Mouse (Mus musculus) small intestine, adult 2 months (tissue): ENCODE measurements around the gene Stil. TPM values are rescaled to one million over a fixed set of nuclear protein-coding genes. Genes with fewer than 3 reads are reported as not detected.

ENCODE experiments used
- H3K27ac ChIP-seq: fragments of 200-500 bp; 2 replicates; pipeline ENCODE4 v1.5.1; 2012; ENCODE audit warnings: low read depth, low read length, control low read depth, inconsistent platforms; ENCODE audit not compliant: insufficient read depth
- H3K27me3 ChIP-seq: fragments of 200-500 bp; 2 replicates; pipeline ENCODE4 v1.6.1; 2012; ENCODE audit warnings: mild to moderate bottlenecking, moderate library complexity, low read length, inconsistent platforms; ENCODE audit not compliant: control insufficient read depth, insufficient read depth
- H3K36me3 ChIP-seq: fragments of 200-500 bp; 2 replicates; pipeline ENCODE4 v1.6.1; 2012; ENCODE audit warnings: mild to moderate bottlenecking, low read length, control low read depth, inconsistent platforms; ENCODE audit not compliant: control insufficient read depth, insufficient read depth
- H3K4me1 ChIP-seq: fragments of 200-500 bp; 2 replicates; pipeline ENCODE4 v1.6.1; 2012; ENCODE audit warnings: low read length, inconsistent platforms, mixed read lengths; ENCODE audit not compliant: control insufficient read depth, insufficient read depth, insufficient read length
- H3K4me3 ChIP-seq: fragments of 200-500 bp; 2 replicates; pipeline ENCODE4 v1.5.1; 2012; ENCODE audit warnings: low read depth, mild to moderate bottlenecking, control low read depth, inconsistent platforms, low read length, moderate library complexity
- CTCF ChIP-seq: fragments of 200-500 bp; IDR thresholded peaks from 2 replicates; pipeline ENCODE4 v1.5.1; 2012; ENCODE audit warnings: low read depth, mild to moderate bottlenecking, control low read depth, inconsistent platforms, low read length, moderate library complexity, mixed read lengths; ENCODE audit not compliant: insufficient replicate concordance, insufficient read length; ENCODE audit errors: extremely low read depth
- POLR2A ChIP-seq: fragments of 200-500 bp; IDR thresholded peaks from 2 replicates; pipeline ENCODE4 v1.6.1; 2012; ENCODE audit warnings: low read depth, mild to moderate bottlenecking, control low read depth, inconsistent platforms, low read length, moderate library complexity
- WGBS: fragments of 180-500 bp; shearing (Covaris S2); methylation state at CpG from one replicate; pipeline ENCODE4 v1.1.7; 2018; 5-methylcytosine and 5-hydroxymethylcytosine counted together
- polyA plus RNA-seq: library from polyadenylated mRNA; depleted of rRNA; stranded (reverse); fragments of >200 nt; gene quantifications from 2 replicates; pipeline ENCODE4 v1.2.3, GENCODE M21; 2012

Stil gene
- polyA plus RNA-seq, 1 experiment = 0.98 TPM

DNA sequence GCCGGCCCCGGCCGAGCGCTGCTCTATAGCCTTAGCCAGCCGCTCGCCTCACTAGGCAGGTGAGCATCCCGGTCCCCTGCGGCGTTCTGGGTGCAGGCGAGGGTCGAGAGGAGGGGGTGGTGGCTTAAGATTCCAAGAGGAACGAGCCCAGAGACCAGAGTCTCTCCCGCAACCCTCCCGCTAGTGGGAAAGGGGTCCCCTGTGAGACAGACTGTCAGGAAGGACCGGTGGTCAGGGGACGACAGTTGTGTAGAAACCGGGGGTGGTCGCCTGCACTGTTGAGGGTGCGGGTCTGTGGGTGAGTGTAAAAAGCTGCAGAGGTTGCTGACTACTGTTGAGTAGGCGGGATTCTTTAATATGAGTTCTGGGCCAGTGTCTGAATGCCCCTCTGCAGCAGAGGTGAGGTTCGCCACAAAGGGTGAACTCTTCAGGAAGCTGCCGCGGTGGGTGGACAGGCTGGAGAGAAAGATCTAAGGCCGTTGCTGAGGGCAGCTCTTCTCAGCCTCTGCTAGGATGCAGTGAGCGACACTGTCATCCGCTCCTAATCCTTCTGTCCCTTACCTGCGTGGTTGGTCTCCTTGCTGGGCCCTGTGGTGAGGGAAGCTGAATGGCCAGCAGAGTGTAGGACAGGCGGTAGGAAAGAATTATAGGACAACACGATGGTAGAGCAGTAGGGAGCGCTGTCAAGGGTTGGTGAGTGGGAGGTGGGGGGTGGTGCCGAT, 63.7 kb downstream of the Stil start:
- Histone ChIP-seq H3K4me1 (peaks cover 6% of the 10 kb centered on the region; the same call in 1 of the 2 replicates), H3K27me3 (peaks cover 70% of the 10 kb centered on the region), H3K36me3 (no peaks in the 10 kb centered on the region), H3K4me3 (peak overlapping the region; percentile 51), H3K27ac (no peak overlapping the region)
- no peak for TF ChIP-seq CTCF
- TF ChIP-seq POLR2A = no peak
- WGBS = 8% methylated on average over 31 of the region's 31 CpGs

DNA sequence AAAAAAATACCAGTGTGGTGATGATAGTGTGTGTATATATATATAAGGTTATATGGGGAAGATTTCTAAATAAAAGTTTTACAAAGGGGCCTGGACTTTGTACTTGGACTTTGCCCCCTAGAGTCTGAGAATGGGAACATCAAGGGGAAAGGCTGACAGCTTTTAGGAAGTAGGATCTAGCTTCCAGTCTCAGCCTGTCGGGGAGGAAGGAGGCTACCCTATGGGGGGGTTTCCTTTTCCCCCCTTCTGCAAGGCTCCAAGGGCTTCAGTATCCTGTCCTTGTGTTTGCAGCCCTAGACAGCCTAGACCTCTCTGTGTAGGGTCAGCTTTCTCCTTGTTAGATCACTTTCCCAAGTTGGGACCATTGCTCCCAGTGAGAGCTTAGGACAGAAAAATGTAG, 71.7 kb downstream of the Stil start:
- 18% methylated on average over 1 of the region's 1 CpGs for WGBS
- TF ChIP-seq CTCF (no peak), POLR2A (no peak)

DNA sequence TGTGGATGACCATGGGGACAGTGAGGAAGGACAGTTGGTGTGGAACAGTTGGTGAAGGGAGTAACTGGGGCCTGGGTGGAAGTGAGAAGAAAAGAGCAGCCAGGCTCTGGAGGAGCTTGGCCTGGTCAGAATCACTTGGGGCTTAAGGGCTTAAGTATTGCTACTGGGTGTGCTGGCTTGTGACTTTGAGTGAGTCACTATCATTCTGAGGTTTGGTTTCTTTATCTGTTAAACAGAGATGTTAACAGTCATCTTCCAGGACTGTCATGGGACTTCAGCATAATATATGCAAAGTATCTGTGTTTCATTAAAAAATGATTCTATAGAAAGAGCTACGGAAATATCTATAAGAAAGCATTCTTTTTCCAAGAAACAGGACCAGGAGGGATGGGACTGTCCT, 74.8 kb downstream of the Stil start:
- TF ChIP-seq CTCF (no peak), POLR2A (no peak)
- Histone ChIP-seq H3K4me3 (no peak overlapping the region), H3K27ac (no peak overlapping the region), H3K36me3 (no peaks in the 10 kb centered on the region), H3K27me3 (no peaks in the 10 kb centered on the region; the same call in 1 of the 2 replicates), H3K4me1 (no peaks in the 10 kb centered on the region)
- 92% methylated on average over 1 of the region's 1 CpGs for WGBS

More for the DNA sequence above, 71.7 kb downstream of the Stil start:
- Histone ChIP-seq H3K4me1 (no peaks in the 10 kb centered on the region), H3K4me3 (no peak overlapping the region), H3K27me3 (peaks cover 2% of the 10 kb centered on the region; the same call in 1 of the 2 replicates), H3K27ac (no peak overlapping the region), H3K36me3 (no peaks in the 10 kb centered on the region)

DNA sequence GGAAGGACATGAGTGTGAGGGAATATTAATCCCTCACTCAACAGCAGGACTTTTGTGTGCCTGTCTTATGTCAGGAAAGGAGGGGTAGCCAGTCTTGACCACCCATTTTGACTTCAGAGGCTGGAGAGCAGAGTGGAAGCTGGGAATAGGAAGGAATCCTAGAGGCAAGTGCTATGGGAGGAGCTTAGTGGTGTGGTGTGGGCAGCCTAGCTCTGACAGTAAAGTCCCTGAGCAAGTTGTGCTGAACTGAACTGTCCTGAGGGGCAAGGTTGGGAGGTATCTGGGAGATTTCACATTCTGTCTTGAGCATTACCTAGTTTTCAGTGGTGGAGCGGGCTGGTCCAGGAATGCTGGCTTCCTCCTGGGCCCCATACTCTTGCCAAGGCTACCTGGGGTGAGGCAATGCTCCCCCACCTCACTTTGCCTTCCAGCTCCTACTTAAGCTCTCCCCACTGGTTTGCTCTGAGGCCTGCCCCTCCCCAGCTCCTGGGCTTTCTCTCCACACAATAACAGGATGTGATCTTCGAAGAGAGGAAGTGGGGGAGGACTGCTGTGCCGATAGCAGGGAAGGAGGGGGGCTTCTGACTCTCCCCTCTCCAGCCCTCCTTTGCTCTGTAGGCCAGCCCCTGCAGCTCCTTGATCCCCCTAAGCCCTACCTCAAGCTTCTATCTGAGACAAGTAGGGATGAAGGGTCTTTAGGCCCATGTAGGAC, 75.4 kb downstream of the Stil start:
- H3K27me3 ChIP-seq = no peaks in the 10 kb centered on the region; the same call in 1 of the 2 replicates
- H3K4me1 ChIP-seq = no peaks in the 10 kb centered on the region
- TF ChIP-seq CTCF = no peak
- TF ChIP-seq POLR2A = no peak
- WGBS = 63% methylated on average over 3 of the region's 3 CpGs
- no peak overlapping the region for H3K27ac ChIP-seq
- no peak overlapping the region for H3K4me3 ChIP-seq
- H3K36me3 ChIP-seq = no peaks in the 10 kb centered on the region

DNA sequence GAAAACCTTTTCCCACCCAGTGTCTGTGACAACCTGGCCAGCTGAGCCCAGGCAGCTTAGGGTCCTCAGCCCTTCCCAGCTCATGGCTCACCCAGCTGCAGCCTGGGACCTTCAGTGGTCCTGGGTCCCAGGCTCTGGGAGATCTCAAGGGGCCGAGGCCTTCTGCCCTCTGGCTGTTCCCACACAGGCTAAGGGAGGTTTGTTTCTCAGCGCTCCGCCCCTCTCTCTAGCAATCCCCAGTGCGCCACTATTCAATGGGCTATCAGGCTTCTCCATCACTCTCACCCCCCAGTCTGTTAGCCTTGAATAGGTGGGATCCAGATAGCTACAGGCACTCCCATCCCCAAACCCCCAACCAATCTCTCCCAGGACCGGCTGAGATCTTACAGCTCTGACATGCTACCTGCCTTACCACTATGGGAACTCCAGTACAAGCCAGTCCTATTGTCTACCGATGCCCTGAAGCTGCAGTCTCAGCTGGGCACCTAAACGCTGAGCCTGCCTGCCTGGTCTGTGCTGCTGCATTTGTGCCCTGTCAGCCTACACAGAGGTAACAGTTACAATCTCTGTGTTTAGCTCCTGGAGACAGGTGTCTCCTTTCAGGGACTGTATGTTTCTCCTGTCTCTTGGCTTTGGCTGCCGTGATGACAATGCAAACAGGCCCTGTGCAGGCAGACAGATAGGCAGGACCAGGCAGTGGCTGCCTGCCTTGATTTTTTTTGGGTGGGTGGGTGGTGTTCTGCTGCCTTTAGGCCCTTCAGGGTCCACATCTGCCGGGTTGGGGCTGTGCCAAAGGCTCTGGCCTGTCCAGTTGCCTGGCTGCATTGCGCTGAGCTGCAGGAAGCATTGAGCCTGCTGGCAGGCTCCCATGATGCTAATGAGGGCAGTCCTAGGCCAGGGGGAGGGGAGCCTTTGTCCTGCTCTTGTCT, 79.2 kb downstream of the Stil start:
- H3K36me3 ChIP-seq = no peaks in the 10 kb centered on the region
- no peaks in the 10 kb centered on the region for H3K27me3 ChIP-seq
- 57% methylated on average over 10 of the region's 10 CpGs for WGBS
- H3K27ac ChIP-seq = no peak overlapping the region
- no peak overlapping the region for H3K4me3 ChIP-seq
- no peaks in the 10 kb centered on the region for H3K4me1 ChIP-seq
- TF ChIP-seq POLR2A (no peak), CTCF (no peak)

DNA sequence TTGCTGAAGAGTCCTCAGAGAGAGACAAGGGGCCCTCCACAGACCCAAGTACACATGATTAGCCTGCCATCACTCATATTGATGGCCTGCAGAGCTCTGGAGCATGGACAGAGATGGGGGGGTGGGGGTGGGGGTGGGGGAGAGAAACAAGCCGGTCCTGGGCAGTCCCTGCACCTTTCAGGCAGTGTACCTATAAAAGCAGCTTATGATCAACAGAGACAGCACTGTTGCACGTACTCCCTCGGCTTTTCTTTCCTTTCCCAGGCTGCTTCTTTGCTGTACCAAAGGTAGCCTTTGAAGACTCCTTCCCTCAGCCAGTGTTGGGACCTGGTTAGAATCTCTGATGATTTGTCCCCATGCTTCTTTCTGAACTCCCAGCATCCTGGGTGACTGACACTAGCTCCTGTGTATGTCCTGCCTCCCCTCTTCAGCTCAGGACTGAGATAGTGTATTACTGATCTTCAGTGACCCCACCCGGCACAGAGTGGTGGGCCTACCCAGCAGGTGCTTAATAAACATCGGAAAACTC, 79.9 kb downstream of the Stil start:
- 57% methylated on average over 5 of the region's 5 CpGs for WGBS
- no peaks in the 10 kb centered on the region for H3K27me3 ChIP-seq
- TF ChIP-seq POLR2A = no peak
- TF ChIP-seq CTCF = no peak

More for the DNA sequence above, 79.9 kb downstream of the Stil start:
- Histone ChIP-seq H3K27ac (no peak overlapping the region), H3K4me3 (no peak overlapping the region), H3K36me3 (no peaks in the 10 kb centered on the region), H3K4me1 (no peaks in the 10 kb centered on the region)
